ENCODE assay signal across 17 mouse cellular contexts in the genomic region with DNA sequence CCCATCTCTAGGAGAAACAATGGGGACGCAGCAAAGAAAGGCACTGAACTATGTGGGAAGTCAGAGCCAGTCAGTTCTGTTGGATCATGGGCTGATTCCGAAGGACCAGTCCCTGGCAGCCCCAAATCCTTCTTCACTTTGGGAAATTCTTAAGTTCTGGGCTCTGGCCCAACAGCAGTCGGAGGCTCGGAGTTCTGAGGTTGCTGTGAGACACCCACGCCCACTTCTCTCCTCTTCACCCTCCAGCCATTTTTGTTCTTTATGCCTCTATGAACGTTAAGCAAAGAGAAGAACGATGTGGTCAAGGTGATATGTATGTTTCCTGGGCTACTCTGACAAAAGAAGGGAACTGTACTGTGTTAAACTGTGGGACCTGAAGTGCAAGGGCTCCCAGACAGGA.
DNase-seq lines count a peak whose midpoint lies in the region; ATAC-seq and TF ChIP-seq lines count a peak whose summit lies in the region.
"Had no signal": no experiment of that assay in that cellular context is flagged by ENCODE, and none has a peak within 500 bp of the region (broad histone marks: within the 10 kb centered on the region; RNA-seq: fewer than 3 reads in every experiment).

No protein-coding gene starts in this region.

- H3K27ac ChIP-seq in embryonic fibroblast, embryonic 13.5 days (ENCODE audit: insufficient read depth, low read length): peak overlapping the region; percentile 72
- H3K27ac ChIP-seq in forebrain, embryonic 11.5 days (ENCODE audit: low read depth, low read length): no peak overlapping the region
- H3K27ac ChIP-seq: heart, adult 2 months; liver, embryonic 13.5 days; lung, embryonic 15.5 days; midbrain, embryonic 13.5 days had no signal

- H3K36me3 ChIP-seq in forebrain, embryonic 11.5 days (ENCODE audit: control insufficient read depth, insufficient read depth, low read length): no peaks in the 10 kb centered on the region
- H3K36me3 ChIP-seq: liver, embryonic 13.5 days; lung, embryonic 15.5 days; midbrain, embryonic 13.5 days had no signal

- H3K9ac ChIP-seq in forebrain, embryonic 11.5 days (ENCODE audit: low read length): no peak overlapping the region
- H3K9ac ChIP-seq: liver, embryonic 13.5 days; lung, embryonic 15.5 days; midbrain, embryonic 13.5 days had no signal

- 94% methylated on average over 7 of the region's 7 CpGs for WGBS in forebrain, embryonic 11.5 days

- TF ChIP-seq CTCF in embryonic fibroblast, embryonic 13.5 days (IDR thresholded peaks at IDR 0.05; ENCODE audit: borderline replicate concordance, insufficient read depth, low read length): no peak

- H3K27me3 ChIP-seq in forebrain, embryonic 11.5 days (ENCODE audit: control insufficient read depth, insufficient read depth, low read length): no peaks in the 10 kb centered on the region
- H3K27me3 ChIP-seq: CH12.LX; liver, embryonic 13.5 days; lung, embryonic 15.5 days; midbrain, embryonic 13.5 days had no signal

- H3K4me3 ChIP-seq in embryonic fibroblast, embryonic 13.5 days (ENCODE audit: insufficient read depth, low read length): no peak overlapping the region
- no peak overlapping the region for H3K4me3 ChIP-seq in forebrain, embryonic 11.5 days (ENCODE audit: low read depth, low read length)
- H3K4me3 ChIP-seq: heart, adult 2 months; liver, embryonic 13.5 days; lung, embryonic 15.5 days; midbrain, embryonic 13.5 days had no signal

- H3K9me3 ChIP-seq in forebrain, embryonic 11.5 days (ENCODE audit: control insufficient read depth, low read length): no peaks in the 10 kb centered on the region
- H3K9me3 ChIP-seq: liver, embryonic 13.5 days; lung, embryonic 15.5 days; midbrain, embryonic 13.5 days had no signal

- no peak overlapping the region for H3K4me2 ChIP-seq in forebrain, embryonic 11.5 days (ENCODE audit: low read depth, low read length, severe bottlenecking)
- H3K4me2 ChIP-seq: liver, embryonic 13.5 days; lung, embryonic 15.5 days; midbrain, embryonic 13.5 days had no signal

- peaks cover 11% of the 10 kb centered on the region for H3K4me1 ChIP-seq in embryonic fibroblast, embryonic 13.5 days (ENCODE audit: control insufficient read depth, insufficient read depth, low read length)
- H3K4me1 ChIP-seq in forebrain, embryonic 11.5 days (replicated peaks; ENCODE audit: control insufficient read depth, insufficient read depth, low read length): no peaks in the 10 kb centered on the region
- H3K4me1 ChIP-seq: liver, embryonic 13.5 days; midbrain, embryonic 13.5 days had no signal

- TF ChIP-seq POLR2A in embryonic fibroblast, embryonic 13.5 days (IDR thresholded peaks at IDR 0.05; ENCODE audit: low read depth, low read length): no peak

- ATAC-seq in forebrain, embryonic 11.5 days (replicated peaks; ENCODE audit: low FRiP score): no peak

- DNase-seq in frontal cortex, postnatal 36 days (ENCODE audit: low spot score in 2 of 2): peak; percentile 28 to 35
- DNase-seq in frontal cortex, postnatal 10 days (ENCODE audit: low spot score in 2 of 2): no peak
- DNase-seq in right cerebral cortex, adult 18-20 months: peak; percentile 47
- DNase-seq in right cerebral cortex, postnatal 14 days: no peak
- no peak for DNase-seq in forebrain, embryonic 11.5 days (ENCODE audit: low spot score)
- no peak for DNase-seq in urinary bladder, adult 2 months (ENCODE audit: low spot score)
- DNase-seq: adrenal gland, adult 8-10 months; cerebellum, adult 11 months; cerebellum, postnatal 25 days; gastrocnemius, postnatal 10 days; heart, adult 2 months; liver, embryonic 13.5 days; spleen, adult 18-20 months had no signal

Comparison
In these comparisons a context has a peak if more than half of its experiments do, and no peak if none do; other contexts are left out.
1. DNase-seq: peak in frontal cortex, postnatal 36 days (2 of 2) and right cerebral cortex, adult 18-20 months (single experiment); none in frontal cortex, postnatal 10 days (0 of 2), right cerebral cortex, postnatal 14 days (single experiment), forebrain, embryonic 11.5 days (single experiment) and urinary bladder, adult 2 months (single experiment).